Mouse (Mus musculus) frontal cortex, postnatal 25 days (tissue): Measurements from ENCODE around the gene Osbpl8.
A peak's percentile ranks its signal among the peaks of the same experiment; 100 is the strongest.

ENCODE experiments used
- DNase-seq, 2 experiments: peaks; one replicate each; pipeline ENCODE4 v3.0.0; 2022; ENCODE audit warnings: low spot score in 2 of 2

The Osbpl8 gene

GRCm38 (mm10) chr10:111234450-111235288, 70.1 kb downstream of the Osbpl8 start:
- DNase-seq = no peak

- DNase-seq = no peak
Measured at GRCm38 (mm10) chr10:111235289-111235570, 70.7 kb downstream of the Osbpl8 start.

DNA sequence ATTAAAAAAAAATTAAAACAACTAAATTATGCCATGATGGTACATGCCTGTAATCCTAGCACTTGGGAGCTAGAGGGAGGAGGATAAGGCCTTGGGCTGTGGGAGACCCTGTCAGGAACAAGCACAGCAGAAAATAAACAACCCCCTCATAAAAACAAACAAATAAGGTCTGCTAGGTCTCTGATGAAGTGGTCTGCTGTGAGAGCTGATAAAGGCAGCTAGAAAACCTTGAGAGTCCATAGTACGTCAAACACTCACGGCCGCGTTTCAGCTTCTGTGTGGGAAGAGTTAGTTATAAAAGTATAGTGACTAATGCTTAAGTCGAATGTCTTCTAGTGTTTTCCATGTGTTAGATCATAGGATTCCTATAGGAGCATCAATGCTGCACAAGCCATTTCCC, 72.9 kb downstream of the Osbpl8 start:
- DNase-seq = no peak

DNA sequence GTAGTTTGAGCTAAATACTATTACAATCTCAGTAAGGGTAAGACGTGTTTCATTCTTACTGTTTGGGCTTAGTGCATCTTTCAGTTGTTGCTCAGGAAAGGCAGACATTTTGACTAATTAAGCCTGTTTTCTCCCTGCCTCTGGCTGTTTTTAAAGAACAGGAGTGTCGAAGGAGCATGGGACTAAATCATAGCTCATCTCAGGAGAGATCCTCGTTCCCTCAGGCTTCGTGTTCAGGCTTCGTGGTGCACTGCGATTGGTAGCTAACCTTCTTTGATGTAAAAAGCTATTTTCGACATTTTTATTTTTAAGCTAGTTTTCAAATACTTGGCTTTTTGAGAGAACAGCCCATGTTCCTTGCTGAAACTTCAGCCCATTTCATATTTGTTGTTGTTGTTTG, 78.1 kb downstream of the Osbpl8 start:
- DNase-seq = no peak

- no peak for DNase-seq
Measured at GRCm38 (mm10) chr10:111247609-111248008, 83.1 kb downstream of the Osbpl8 start.

DNA sequence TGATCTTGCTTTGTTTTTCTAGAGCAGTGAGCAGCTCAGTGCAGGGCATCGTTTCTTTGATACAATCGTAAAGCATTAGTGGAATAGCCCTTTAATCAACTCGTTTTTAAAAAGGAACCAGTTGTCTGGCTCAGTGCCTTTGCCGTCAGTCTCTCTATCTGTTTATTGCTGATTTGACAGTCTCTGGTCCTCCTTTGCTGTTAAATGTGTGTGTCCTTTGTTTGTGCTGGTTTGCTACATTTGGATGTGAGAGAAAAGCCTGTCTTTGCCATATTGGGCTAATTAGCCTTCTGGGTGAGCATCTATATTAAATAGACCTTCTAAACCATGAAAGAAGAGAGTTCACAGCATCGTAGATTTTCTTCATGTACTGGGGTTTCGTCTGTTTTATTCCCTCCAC, 83.6 kb downstream of the Osbpl8 start:
- no peak for DNase-seq

GRCm38 (mm10) chr10:111250192-111250591, 85.6 kb downstream of the Osbpl8 start:
- no peak for DNase-seq

DNA sequence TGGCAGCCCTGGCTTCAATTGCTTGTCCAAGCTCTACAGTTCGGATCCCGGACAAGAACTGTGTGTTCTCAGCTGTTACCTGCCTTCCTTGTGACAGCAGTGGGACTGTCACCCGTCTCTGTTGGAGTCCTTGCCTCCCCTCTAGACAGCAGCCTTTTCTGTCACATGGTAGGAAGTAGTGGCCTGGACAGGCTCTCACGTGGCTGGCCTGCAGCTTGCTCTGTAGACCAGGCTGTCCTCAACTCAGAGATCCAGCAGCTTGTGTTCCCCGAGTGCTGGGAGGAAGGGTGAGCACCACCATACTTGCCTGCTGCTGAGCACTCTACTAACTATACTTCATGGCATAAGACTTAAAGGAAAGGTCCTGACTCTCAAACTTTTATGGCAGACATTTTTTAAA, 87.1 kb downstream of the Osbpl8 start:
- no peak for DNase-seq

GRCm38 (mm10) chr10:111255228-111255627, 90.7 kb downstream of the Osbpl8 start:
- no peak for DNase-seq

- no peak for DNase-seq
Measured at GRCm38 (mm10) chr10:111256156-111256555, 91.6 kb downstream of the Osbpl8 start.

- DNase-seq = no peak
Measured at GRCm38 (mm10) chr10:111257358-111257757, 92.8 kb downstream of the Osbpl8 start.

DNA sequence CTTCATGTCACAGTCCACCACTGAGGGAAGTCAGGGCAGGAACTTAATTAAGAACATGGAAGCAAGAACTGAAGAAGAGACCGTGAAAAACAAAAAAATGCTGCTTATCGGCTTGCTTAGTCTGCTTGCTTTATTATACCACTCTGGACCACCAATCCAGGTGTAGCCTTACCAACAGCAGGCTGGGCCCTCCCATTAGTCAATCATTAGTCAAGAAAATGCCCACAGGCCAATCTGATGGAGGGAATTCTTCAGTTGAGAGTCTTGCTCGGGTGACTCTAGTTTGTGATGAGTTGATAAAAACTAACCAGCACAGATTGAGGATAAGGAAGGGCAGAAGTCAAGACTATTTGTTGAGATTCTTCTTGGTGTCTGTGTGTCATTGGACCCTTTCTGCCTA, 93.7 kb downstream of the Osbpl8 start:
- no peak for DNase-seq

GRCm38 (mm10) chr10:111271687-111272086, 107.1 kb downstream of the Osbpl8 start:
- DNase-seq = no peak

DNA sequence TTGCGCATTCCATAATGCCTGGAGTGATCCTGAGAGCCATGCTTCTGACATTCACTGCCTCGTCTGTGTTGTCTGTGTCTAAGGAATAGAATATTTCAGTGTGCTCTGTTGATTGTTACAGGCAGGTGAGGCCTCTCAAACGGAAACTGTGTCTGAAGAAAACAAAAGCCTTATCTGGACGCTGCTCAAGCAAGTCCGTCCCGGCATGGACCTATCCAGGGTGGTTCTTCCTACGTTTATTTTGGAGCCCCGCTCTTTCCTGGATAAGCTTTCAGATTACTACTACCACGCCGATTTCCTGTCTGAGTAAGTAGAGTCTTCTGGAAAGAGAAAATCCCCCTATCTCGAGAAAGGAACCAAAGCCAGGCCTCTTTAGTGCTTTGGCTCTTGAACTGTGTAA, 108.4 kb downstream of the Osbpl8 start:
- DNase-seq = no peak

DNA sequence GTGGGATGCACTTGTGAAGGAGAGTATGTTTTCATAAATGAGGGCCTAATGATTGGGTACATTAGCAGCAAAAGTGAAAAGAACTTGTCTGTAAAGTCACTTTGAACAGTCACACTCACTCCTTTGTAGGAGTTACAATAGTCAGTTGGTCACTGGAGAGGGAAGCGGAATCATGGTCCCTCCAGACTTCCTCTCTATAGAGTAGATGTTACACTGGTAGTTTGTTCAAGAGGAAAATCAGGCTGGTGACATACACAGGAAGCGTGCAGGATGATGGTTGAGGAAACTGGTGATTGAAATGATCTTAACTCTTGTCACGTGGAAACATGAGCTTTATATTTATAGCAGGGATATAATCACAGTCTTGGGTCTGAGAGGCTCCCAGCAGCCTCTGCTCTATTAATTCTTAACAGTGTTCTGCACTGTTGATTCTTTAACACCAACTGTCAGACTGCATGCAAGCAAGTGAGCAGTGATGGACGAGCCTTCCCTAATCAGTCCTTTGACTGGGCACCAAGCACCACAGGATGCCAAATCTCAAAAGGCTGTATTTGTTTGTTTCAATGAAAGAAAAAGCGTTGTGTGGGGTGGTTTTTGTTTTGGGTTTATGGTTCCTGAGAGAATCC, 109.0 kb downstream of the Osbpl8 start:
- no peak for DNase-seq

DNA sequence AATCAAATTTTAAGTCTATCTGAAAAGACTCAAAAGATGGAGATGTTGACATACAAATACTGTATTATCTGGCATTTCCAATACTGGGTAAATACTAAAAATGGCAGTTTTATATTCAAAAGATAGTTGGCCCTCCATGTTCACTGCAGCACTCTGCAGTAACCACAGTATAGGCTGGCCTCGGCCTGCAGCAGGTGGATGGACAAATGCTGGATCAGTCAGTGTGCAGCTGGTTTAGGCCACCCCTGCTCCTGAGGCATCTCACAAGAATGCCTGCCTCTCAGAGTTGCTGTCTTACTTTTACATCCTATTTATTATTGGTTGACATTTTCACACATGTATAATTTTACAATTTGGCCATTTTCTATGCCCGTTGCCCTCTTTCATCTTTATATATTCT, 111.3 kb downstream of the Osbpl8 start:
- DNase-seq = no peak

GRCm38 (mm10) chr10:111297631-111298030, 133.1 kb downstream of the Osbpl8 start:
- DNase-seq = no peak

GRCm38 (mm10) chr10:111298140-111299098, 133.9 kb downstream of the Osbpl8 start, which contains the start of gene Bbs10:
Gene Bbs10 (plus strand): TSS chr10:111298679.
- DNase-seq = peak; percentile 85 to 92

GRCm38 (mm10) chr10:111299591-111299990, 135.0 kb downstream of the Osbpl8 start:
- DNase-seq = no peak

GRCm38 (mm10) chr10:111301041-111301440, 136.5 kb downstream of the Osbpl8 start:
- DNase-seq = no peak

- DNase-seq = no peak
Measured at GRCm38 (mm10) chr10:111302486-111302885, 137.9 kb downstream of the Osbpl8 start.

GRCm38 (mm10) chr10:111308850-111309501, 144.4 kb downstream of the Osbpl8 start:
- DNase-seq = no peak
